Mouse (Mus musculus) cerebellum, adult 2 months (tissue): ENCODE data around the gene Rdh9.

Experiments used
- CTCF ChIP-seq: fragments of 200-500 bp; IDR thresholded peaks from 2 replicates; pipeline ENCODE4 v1.5.1; 2011; ENCODE audit warnings: low read depth, mild to moderate bottlenecking, control low read depth, low read length, moderate library complexity, borderline replicate concordance; ENCODE audit not compliant: insufficient read depth
- POLR2A ChIP-seq: fragments of 200-500 bp; IDR thresholded peaks from 2 replicates; pipeline ENCODE4 v1.6.1; 2011; ENCODE audit warnings: low read length, control low read depth, borderline replicate concordance; ENCODE audit not compliant: insufficient read depth

- TF ChIP-seq POLR2A (no peak), CTCF (no peak)
These were observed 9.6 kb upstream of the Rdh9 start for GRCm38 (mm10) chr10:127766564-127766963.
